Mouse (Mus musculus) lung, embryonic 15.5 days (tissue): ENCODE measurements at regions not wholly inside any gene's neighbourhood (a gene's known extent, or its start where the extent isn't known, plus 50 kb on each side); places are given as distances from the start of the nearest gene placed in this dataset.
A peak's percentile ranks its signal among the peaks of the same experiment; 100 is the strongest.

Experiments used
- ATAC-seq: fragments of 200-750 bp; cut with Nextera tagmentation; 2 replicates; pipeline ENCODE4 v1.8.0; 2017; ENCODE audit warnings: moderate number of reproducible peaks, borderline replicate concordance; ENCODE audit not compliant: low FRiP score, low TSS enrichment; ENCODE audit errors: extremely low read depth
- H3K27ac ChIP-seq: fragments of 300-500 bp; sonication (generic); 2 replicates; pipeline ENCODE4 v1.5.1; 2015; ENCODE audit warnings: moderate library complexity, mild to moderate bottlenecking, inconsistent platforms
- H3K27me3 ChIP-seq: fragments of 300-500 bp; sonication (generic); 2 replicates; pipeline ENCODE4 v1.6.1; 2015; ENCODE audit warnings: inconsistent platforms
- H3K36me3 ChIP-seq: fragments of 300-500 bp; sonication (generic); 2 replicates; pipeline ENCODE4 v1.6.1; 2015; ENCODE audit warnings: inconsistent platforms
- H3K4me1 ChIP-seq: fragments of 300-500 bp; sonication (generic); 2 replicates; pipeline ENCODE4 v1.6.1; 2015; ENCODE audit warnings: inconsistent platforms
- H3K4me2 ChIP-seq: fragments of 300-500 bp; sonication (generic); 2 replicates; pipeline ENCODE4 v1.6.1; 2015; ENCODE audit warnings: inconsistent platforms, mild to moderate bottlenecking, moderate library complexity
- H3K4me3 ChIP-seq: fragments of 300-500 bp; sonication (generic); 2 replicates; pipeline ENCODE4 v1.5.1; 2015; ENCODE audit warnings: mild to moderate bottlenecking, inconsistent platforms
- H3K9ac ChIP-seq: fragments of 300-500 bp; sonication (generic); 2 replicates; pipeline ENCODE4 v1.6.1; 2015; ENCODE audit warnings: inconsistent platforms
- H3K9me3 ChIP-seq: fragments of 300-500 bp; sonication (generic); 2 replicates; pipeline ENCODE4 v1.6.1; 2016; ENCODE audit warnings: inconsistent platforms
- WGBS: fragments of 180-500 bp; shearing (Covaris S2); methylation state at CpG from one replicate; pipeline ENCODE4 v1.1.7; 2015; 5-methylcytosine and 5-hydroxymethylcytosine counted together

GRCm38 (mm10) chr10:15248899-15249298 is 530.9 kb upstream of the Gje1 start:
- H3K9ac ChIP-seq, result no peak overlapping the region
- no peaks in the 10 kb centered on the region for H3K27me3 ChIP-seq
- H3K4me1 ChIP-seq, result no peaks in the 10 kb centered on the region
- ATAC-seq, result no peak
- H3K4me2 ChIP-seq, result no peak overlapping the region
- no peaks in the 10 kb centered on the region for H3K36me3 ChIP-seq
- no peaks in the 10 kb centered on the region for H3K9me3 ChIP-seq
- WGBS, result 85% methylated on average over 3 of the region's 3 CpGs
- H3K27ac ChIP-seq, result no peak overlapping the region
- no peak overlapping the region for H3K4me3 ChIP-seq

- WGBS, result 26% methylated on average over 6 of the region's 6 CpGs
- no peaks in the 10 kb centered on the region for H3K9me3 ChIP-seq
- peak; percentile 52; the same call in 1 of the 2 replicates for ATAC-seq
- no peaks in the 10 kb centered on the region for H3K36me3 ChIP-seq
- H3K4me3 ChIP-seq, result no peak overlapping the region
- no peak overlapping the region for H3K9ac ChIP-seq
- H3K4me2 ChIP-seq, result no peak overlapping the region
- H3K4me1 ChIP-seq, result no peaks in the 10 kb centered on the region
- no peak overlapping the region for H3K27ac ChIP-seq
- H3K27me3 ChIP-seq, result no peaks in the 10 kb centered on the region
Observed at GRCm38 (mm10) chr10:15244376-15245262, 526.6 kb upstream of the Gje1 start.

- no peak overlapping the region for H3K4me3 ChIP-seq
- ATAC-seq, result no peak; the same call in 1 of the 2 replicates
- H3K27ac ChIP-seq, result no peak overlapping the region; the same call in 1 of the 2 replicates
- no peak overlapping the region for H3K9ac ChIP-seq
- no peaks in the 10 kb centered on the region for H3K4me1 ChIP-seq
- no peaks in the 10 kb centered on the region for H3K36me3 ChIP-seq
- 22% methylated on average over 2 of the region's 2 CpGs for WGBS
- no peak overlapping the region for H3K4me2 ChIP-seq
- no peaks in the 10 kb centered on the region for H3K27me3 ChIP-seq
- H3K9me3 ChIP-seq, result no peaks in the 10 kb centered on the region
Observed at GRCm38 (mm10) chr10:15243460-15243859, 525.4 kb upstream of the Gje1 start.

- ATAC-seq, result no peak
Observed at GRCm38 (mm10) chr10:15218883-15219282, 500.9 kb upstream of the Gje1 start.

GRCm38 (mm10) chr10:15179585-15179984 is 461.6 kb upstream of the Gje1 start:
- H3K4me1 ChIP-seq, result no peaks in the 10 kb centered on the region
- 72% methylated on average over 6 of the region's 6 CpGs for WGBS
- H3K27ac ChIP-seq, result no peak overlapping the region
- no peaks in the 10 kb centered on the region for H3K27me3 ChIP-seq
- H3K9ac ChIP-seq, result no peak overlapping the region
- no peaks in the 10 kb centered on the region for H3K36me3 ChIP-seq
- no peak overlapping the region for H3K4me3 ChIP-seq
- ATAC-seq, result no peak
- no peak overlapping the region for H3K4me2 ChIP-seq
- no peaks in the 10 kb centered on the region for H3K9me3 ChIP-seq

More at GRCm38 (mm10) chr10:15218883-15219282, 500.9 kb upstream of the Gje1 start:
- H3K4me2 ChIP-seq, result no peak overlapping the region
- H3K4me1 ChIP-seq, result no peaks in the 10 kb centered on the region
- no peak overlapping the region for H3K4me3 ChIP-seq
- H3K27me3 ChIP-seq, result no peaks in the 10 kb centered on the region
- WGBS, result 70% methylated on average over 3 of the region's 3 CpGs
- H3K9me3 ChIP-seq, result no peaks in the 10 kb centered on the region
- H3K9ac ChIP-seq, result no peak overlapping the region
- H3K36me3 ChIP-seq, result no peaks in the 10 kb centered on the region
- no peak overlapping the region for H3K27ac ChIP-seq

GRCm38 (mm10) chr10:15174421-15174820 is 456.4 kb upstream of the Gje1 start:
- Histone ChIP-seq H3K36me3 (no peaks in the 10 kb centered on the region), H3K9me3 (no peaks in the 10 kb centered on the region), H3K9ac (no peak overlapping the region), H3K4me2 (no peak overlapping the region), H3K4me1 (no peaks in the 10 kb centered on the region), H3K4me3 (no peak overlapping the region), H3K27me3 (no peaks in the 10 kb centered on the region), H3K27ac (no peak overlapping the region)
- WGBS, result 29% methylated on average over 1 of the region's 1 CpGs
- no peak for ATAC-seq

GRCm38 (mm10) chr10:15172558-15172957 is 454.5 kb upstream of the Gje1 start:
- no peak overlapping the region for H3K4me3 ChIP-seq
- no peak for ATAC-seq
- no peaks in the 10 kb centered on the region for H3K36me3 ChIP-seq
- H3K27me3 ChIP-seq, result no peaks in the 10 kb centered on the region
- no peak overlapping the region for H3K4me2 ChIP-seq
- no peaks in the 10 kb centered on the region for H3K9me3 ChIP-seq
- H3K9ac ChIP-seq, result no peak overlapping the region
- H3K27ac ChIP-seq, result no peak overlapping the region
- 59% methylated on average over 1 of the region's 1 CpGs for WGBS
- H3K4me1 ChIP-seq, result no peaks in the 10 kb centered on the region

GRCm38 (mm10) chr10:15140703-15141102 is 422.7 kb upstream of the Gje1 start:
- Histone ChIP-seq H3K27ac (no peak overlapping the region), H3K4me2 (no peak overlapping the region), H3K9me3 (no peaks in the 10 kb centered on the region), H3K9ac (no peak overlapping the region), H3K4me1 (no peaks in the 10 kb centered on the region), H3K27me3 (no peaks in the 10 kb centered on the region), H3K4me3 (no peak overlapping the region), H3K36me3 (no peaks in the 10 kb centered on the region)
- 69% methylated on average over 2 of the region's 2 CpGs for WGBS
- ATAC-seq, result no peak
